Mouse (Mus musculus) CH12.LX (cell line): ENCODE results near the gene Mcts2. TPM values are rescaled to one million over a fixed set of nuclear protein-coding genes. Genes with fewer than 3 reads are reported as not detected.
"Not testable (repeated sequence)": the region's sequence is repeated elsewhere in the genome, so short reads cannot be mapped to it uniquely, and the experiment has no call there.

Experiments
- DNase-seq: peaks from one replicate; pipeline ENCODE4 v3.0.0-alpha.2; 2013; ENCODE audit errors: extremely low read depth
- H3K27ac ChIP-seq: 2 replicates; pipeline ENCODE4 v1.5.1; 2012; ENCODE audit warnings: low read depth, mild to moderate bottlenecking, control low read depth, moderate library complexity; ENCODE audit not compliant: insufficient read depth
- H3K27me3 ChIP-seq: replicated peaks from 2 replicates; pipeline ENCODE3; 2012; ENCODE audit warnings: inconsistent platforms
- H3K36me3 ChIP-seq, 2 experiments: replicated peaks in 1 of 2; 2 replicates each; pipeline versions ENCODE3 to v1.6.1; 2012; ENCODE audit warnings: inconsistent platforms in 1 of 2, low read length in 1 of 2, mild to moderate bottlenecking in 1 of 2, mixed read lengths in 1 of 2, moderate library complexity in 1 of 2; ENCODE audit not compliant: control insufficient read depth in 1 of 2, insufficient read depth in 1 of 2
- H3K4me1 ChIP-seq, 2 experiments: 2 replicates each; pipeline ENCODE4 v1.6.1; 2012; ENCODE audit warnings: inconsistent platforms in 1 of 2, moderate library complexity in 1 of 2; ENCODE audit not compliant: insufficient read depth in 2 of 2, control insufficient read depth in 1 of 2
- H3K4me2 ChIP-seq: 2 replicates; pipeline ENCODE4 v1.6.1; 2012; ENCODE audit warnings: low read depth, mild to moderate bottlenecking, control low read depth; ENCODE audit not compliant: poor library complexity, insufficient read depth, severe bottlenecking
- H3K4me3 ChIP-seq, 3 experiments: fragments of 150-350 bp in 1 of 3; sonication (generic) in 1 of 3; replicated peaks in 1 of 3; 2 replicates each; pipeline versions ENCODE3 to v1.5.1; 2011 to 2012; ENCODE audit warnings: low read depth in 2 of 3, low read length in 2 of 3, mild to moderate bottlenecking in 2 of 3, moderate library complexity in 2 of 3, control low read depth in 1 of 3, improper control_type of control experiment in 1 of 3, inconsistent platforms in 1 of 3, mixed read lengths in 1 of 3; ENCODE audit not compliant: poor library complexity in 1 of 3
- H3K79me2 ChIP-seq: replicated peaks from 2 replicates; pipeline ENCODE4 v1.6.1; 2012; ENCODE audit warnings: mild to moderate bottlenecking, moderate library complexity; ENCODE audit not compliant: control insufficient read depth, poor library complexity, insufficient read depth, severe bottlenecking; ENCODE audit errors: extremely low read depth
- H3K9ac ChIP-seq: 2 replicates; pipeline ENCODE4 v1.6.1; 2012; ENCODE audit warnings: low read depth, mild to moderate bottlenecking, control low read depth, moderate library complexity; ENCODE audit not compliant: insufficient read depth
- H3K9me3 ChIP-seq: replicated peaks from 2 replicates; pipeline ENCODE3; 2012; ENCODE audit warnings: low read length, inconsistent platforms, mixed read lengths
- BHLHE40 ChIP-seq: IDR thresholded peaks from 2 replicates; pipeline ENCODE4 v1.6.1; 2011; ENCODE audit warnings: mild to moderate bottlenecking, low read depth, low read length, improper control_type of control experiment
- CHD1 ChIP-seq: IDR thresholded peaks from 2 replicates; pipeline ENCODE4 v1.6.1; 2012; ENCODE audit warnings: low read depth, low read length, improper control_type of control experiment, inconsistent platforms
- CHD2 ChIP-seq: IDR thresholded peaks from 2 replicates; pipeline ENCODE4 v1.6.1; 2011; ENCODE audit warnings: low read length, improper control_type of control experiment
- CTCF ChIP-seq, 2 experiments: IDR thresholded peaks in 1 of 2; conservative IDR thresholded peaks in 1 of 2; 2 replicates each; pipeline ENCODE4 v1.5.1; 2011 to 2012; ENCODE audit warnings: low read depth in 2 of 2, low read length in 2 of 2, improper control_type of control experiment in 1 of 2, inconsistent platforms in 1 of 2, mild to moderate bottlenecking in 1 of 2, moderate library complexity in 1 of 2
- ELF1 ChIP-seq: IDR thresholded peaks from 2 replicates; pipeline ENCODE4 v1.6.1; 2014; ENCODE audit warnings: low read depth, mild to moderate bottlenecking, inconsistent platforms, low read length, improper control_type of control experiment
- EP300 ChIP-seq: IDR thresholded peaks from 2 replicates; pipeline ENCODE4 v1.6.1; 2011; ENCODE audit warnings: low read length, improper control_type of control experiment
- GABPA ChIP-seq: IDR thresholded peaks from 2 replicates; pipeline ENCODE4 v1.6.1; 2012; ENCODE audit warnings: low read depth, low read length, improper control_type of control experiment, inconsistent platforms; ENCODE audit not compliant: insufficient replicate concordance
- HCFC1 ChIP-seq: IDR thresholded peaks from 2 replicates; pipeline ENCODE4 v1.6.1; 2012; ENCODE audit warnings: low read depth, mild to moderate bottlenecking, inconsistent platforms, low read length, improper control_type of control experiment
- JUND ChIP-seq: conservative IDR thresholded peaks from 2 replicates; pipeline ENCODE4 v1.6.1; 2011; ENCODE audit warnings: low read depth, low read length, improper control_type of control experiment
- MAFK ChIP-seq: IDR thresholded peaks from 2 replicates; pipeline ENCODE4 v1.6.1; 2011; ENCODE audit warnings: low read length, improper control_type of control experiment; ENCODE audit not compliant: insufficient replicate concordance
- MAX ChIP-seq: IDR thresholded peaks from 2 replicates; pipeline ENCODE4 v1.6.1; 2011; ENCODE audit warnings: low read length, improper control_type of control experiment
- MEF2A ChIP-seq: IDR thresholded peaks from 2 replicates; pipeline ENCODE4 v1.6.1; 2014; ENCODE audit warnings: low read depth, mild to moderate bottlenecking, inconsistent platforms, low read length, improper control_type of control experiment, borderline replicate concordance
- MYC ChIP-seq: IDR thresholded peaks from 2 replicates; pipeline ENCODE4 v1.6.1; 2011; ENCODE audit warnings: low read depth, mild to moderate bottlenecking, improper control_type of control experiment, low read length
- NELFE ChIP-seq: IDR thresholded peaks from 2 replicates; pipeline ENCODE4 v1.6.1; 2011; ENCODE audit warnings: low read depth, low read length, improper control_type of control experiment
- NRF1 ChIP-seq: IDR thresholded peaks from 2 replicates; pipeline ENCODE4 v1.6.1; 2014; ENCODE audit warnings: low read depth, mild to moderate bottlenecking, inconsistent platforms, low read length, improper control_type of control experiment, moderate library complexity
- POLR2A ChIP-seq: IDR thresholded peaks from 2 replicates; pipeline ENCODE4 v1.6.1; 2011; ENCODE audit warnings: low read depth, mild to moderate bottlenecking, improper control_type of control experiment, low read length
- RAD21 ChIP-seq: IDR thresholded peaks from 2 replicates; pipeline ENCODE4 v1.6.1; 2011; ENCODE audit warnings: low read depth, mild to moderate bottlenecking, low read length, improper control_type of control experiment, moderate library complexity
- SIN3A ChIP-seq: IDR thresholded peaks from 2 replicates; pipeline ENCODE4 v1.6.1; 2012; ENCODE audit warnings: low read length, improper control_type of control experiment, inconsistent platforms
- SMC3 ChIP-seq: IDR thresholded peaks from 2 replicates; pipeline ENCODE4 v1.6.1; 2011; ENCODE audit warnings: low read depth, low read length, improper control_type of control experiment
- TBP ChIP-seq: conservative IDR thresholded peaks from 2 replicates; pipeline ENCODE4 v1.6.1; 2011; ENCODE audit warnings: low read depth, low read length, improper control_type of control experiment
- TCF12 ChIP-seq: IDR thresholded peaks from 2 replicates; pipeline ENCODE4 v1.6.1; 2014; ENCODE audit warnings: low read depth, mild to moderate bottlenecking, inconsistent platforms, low read length, improper control_type of control experiment
- UBTF ChIP-seq: IDR thresholded peaks from 2 replicates; pipeline ENCODE4 v1.6.1; 2012; ENCODE audit warnings: low read depth, mild to moderate bottlenecking, inconsistent platforms, low read length, improper control_type of control experiment, moderate library complexity
- USF1 ChIP-seq: IDR thresholded peaks from 2 replicates; pipeline ENCODE4 v1.6.1; 2014; ENCODE audit warnings: low read depth, mild to moderate bottlenecking, inconsistent platforms, low read length, improper control_type of control experiment
- USF2 ChIP-seq: conservative IDR thresholded peaks from 2 replicates; pipeline ENCODE4 v1.6.1; 2011; ENCODE audit warnings: low read depth, low read length, improper control_type of control experiment
- ZMIZ1 ChIP-seq: IDR thresholded peaks from 2 replicates; pipeline ENCODE4 v1.6.1; 2012; ENCODE audit warnings: low read depth, mild to moderate bottlenecking, inconsistent platforms, low read length, improper control_type of control experiment
- ZNF384 ChIP-seq: IDR thresholded peaks from 2 replicates; pipeline ENCODE4 v1.6.1; 2012; ENCODE audit warnings: low read depth, low read length, improper control_type of control experiment, inconsistent platforms
- dilution Hi-C: fragments of 300-500 bp; cut with MboI; formaldehyde crosslinking; loops from 2 replicates; pipeline ENCODE4 v1.14.3; 2020; ENCODE audit warnings: low sequenced_read_pairs; ENCODE audit not compliant: extremely low pct_unique_long_range_greater_than_20kb, extremely low pct_ligation_motif_present
- in situ Hi-C: fragments of 300-500 bp; cut with MboI; formaldehyde crosslinking; loops from 3 replicates; pipeline ENCODE4 v1.14.3; 2019; ENCODE audit warnings: low sequenced_read_pairs, low pct_ligation_motif_present, low pct_unique_long_range_greater_than_20kb, mixed read lengths
- polyA plus RNA-seq: library from polyadenylated mRNA; unstranded; fragments of >175 nt; gene quantifications from 2 replicates; pipeline ENCODE4 v1.2.1, GENCODE M21; 2012; ENCODE audit warnings: low read depth; ENCODE audit not compliant: insufficient read length
- total RNA-seq, 2 experiments: library from RNA; depleted of rRNA; stranded (reverse); fragments of 300-350 nt in 1 of 2; fragments of >200 nt in 1 of 2; gene quantifications; 2 replicates each; pipeline ENCODE4 v1.2.3; 2012 to 2014

The Mcts2 gene
- total and polyA plus RNA-seq, 3 experiments: 1.5 to 3.3 (median 3.2) TPM

GRCm38 (mm10) chr2:152661163-152661562 lies 25.7 kb upstream of the Mcts2 start:
- no peak for DNase-seq
- TF ChIP-seq SMC3 (no peak), GABPA (no peak), TBP (no peak), HCFC1 (no peak), CHD2 (no peak), EP300 (no peak), UBTF (no peak), ZNF384 (no peak)
- in situ Hi-C loops (no loop called here), dilution Hi-C loops (no loop called here)
- Histone ChIP-seq H3K9me3 (peaks cover 2% of the 10 kb centered on the region), H3K27me3 (no peaks in the 10 kb centered on the region), H3K36me3 (no peaks in the 10 kb centered on the region), H3K4me2 (no peak overlapping the region), H3K9ac (no peak overlapping the region), H3K4me1 (peaks cover 0 to 12% of the 10 kb centered on the region in 2 experiments; a peak in 2 of 4 replicates), H3K4me3 (no peak overlapping the region), H3K27ac (no peak overlapping the region), H3K79me2 (no peaks in the 10 kb centered on the region)

GRCm38 (mm10) chr2:152666191-152666590 lies 20.6 kb upstream of the Mcts2 start:
- H3K27me3 ChIP-seq, H3K36me3 ChIP-seq, H3K4me3 ChIP-seq, H3K4me2 ChIP-seq, DNase-seq, H3K9ac ChIP-seq, H3K9me3 ChIP-seq, dilution Hi-C loops, H3K27ac ChIP-seq: not testable (repeated sequence)
- Histone ChIP-seq H3K79me2 (peaks cover 17% of the 10 kb centered on the region), H3K4me1 (peaks cover 0 to 12% of the 10 kb centered on the region in 2 experiments; a peak in 3 of 4 replicates)
- in situ Hi-C loops: loop anchor here (5.0 kb wide), 1 partner anchor 49 kb away; no protein-coding TSS in a partner anchor

- no peaks in the 10 kb centered on the region for H3K9me3 ChIP-seq
- dilution Hi-C loops (no loop called here), in situ Hi-C loops (loop anchor here (5.0 kb wide), 1 partner anchor 52 kb away; no protein-coding TSS in a partner anchor)
- H3K4me2 ChIP-seq: peak within 1 kb of the TSS; percentile 90
- peak within 1 kb of the TSS; percentile 81 for H3K9ac ChIP-seq
- H3K79me2 ChIP-seq: peaks cover 47% of the 10 kb centered on the region
- H3K36me3 ChIP-seq: peaks cover 8 to 23% of the 10 kb centered on the region in 2 experiments
- peaks cover 11 to 29% of the 10 kb centered on the region in 2 experiments for H3K4me1 ChIP-seq
- no peaks in the 10 kb centered on the region for H3K27me3 ChIP-seq
- peak within 1 kb of the TSS; percentile 78 for H3K27ac ChIP-seq
- peak within 1 kb of the TSS; percentile 79 to 96 (median 92) for H3K4me3 ChIP-seq
- peak; percentile 93 for DNase-seq
- peak; percentile 73 for TF ChIP-seq TCF12
- peak; percentile 74 for TF ChIP-seq HCFC1
- TF ChIP-seq USF1: no peak
- TF ChIP-seq BHLHE40: no peak
- peak; percentile 60; the same call in 1 of the 2 replicates for TF ChIP-seq MEF2A
- TF ChIP-seq ZNF384: no peak
- TF ChIP-seq SIN3A: peak; percentile 83
- peak; percentile 11 for TF ChIP-seq RAD21
- peak; percentile 51 to 87 for TF ChIP-seq CTCF (conservative IDR thresholded peaks at IDR 0.05 in 1 of 2, IDR thresholded peaks at IDR 0.05 in 1 of 2; ENCODE audit: low read depth in 2 of 2, low read length in 2 of 2)
- TF ChIP-seq MAFK: no peak
- TF ChIP-seq GABPA: no peak
- peak; percentile 96 for TF ChIP-seq POLR2A
- TF ChIP-seq EP300: no peak
- no peak for TF ChIP-seq USF2
- TF ChIP-seq ELF1: peak; percentile 85
- peak; percentile 88; the same call in 1 of the 2 replicates for TF ChIP-seq MAX
- TF ChIP-seq NELFE: peak; percentile 92
- no peak for TF ChIP-seq UBTF
- TF ChIP-seq CHD1: no peak
- peak; percentile 80 for TF ChIP-seq ZMIZ1
- 0 out of 2 replicates have a peak, but pooled peaks have one; percentile 34 for TF ChIP-seq NRF1
- peak; percentile 86; the same call in 1 of the 2 replicates for TF ChIP-seq MYC
- peak; percentile 82 for TF ChIP-seq TBP
- no peak for TF ChIP-seq JUND
Observed at GRCm38 (mm10) chr2:152669256-152669638, 17.6 kb upstream of the Mcts2 start, which contains the start of gene H13. TSS of gene H13 (plus strand) at chr2:152669461.
